Mouse (Mus musculus) MN1 (cell line): ENCODE measurements around the gene Notch2.
"Not testable (repeated sequence)": the region's sequence is repeated elsewhere in the genome, so short reads cannot be mapped to it uniquely, and the experiment has no call there.

Experiments
- DNase-seq: peaks from one replicate; pipeline ENCODE4 v3.0.0-alpha.2; 2016; ENCODE audit warnings: low spot score

Gene Notch2

DNA sequence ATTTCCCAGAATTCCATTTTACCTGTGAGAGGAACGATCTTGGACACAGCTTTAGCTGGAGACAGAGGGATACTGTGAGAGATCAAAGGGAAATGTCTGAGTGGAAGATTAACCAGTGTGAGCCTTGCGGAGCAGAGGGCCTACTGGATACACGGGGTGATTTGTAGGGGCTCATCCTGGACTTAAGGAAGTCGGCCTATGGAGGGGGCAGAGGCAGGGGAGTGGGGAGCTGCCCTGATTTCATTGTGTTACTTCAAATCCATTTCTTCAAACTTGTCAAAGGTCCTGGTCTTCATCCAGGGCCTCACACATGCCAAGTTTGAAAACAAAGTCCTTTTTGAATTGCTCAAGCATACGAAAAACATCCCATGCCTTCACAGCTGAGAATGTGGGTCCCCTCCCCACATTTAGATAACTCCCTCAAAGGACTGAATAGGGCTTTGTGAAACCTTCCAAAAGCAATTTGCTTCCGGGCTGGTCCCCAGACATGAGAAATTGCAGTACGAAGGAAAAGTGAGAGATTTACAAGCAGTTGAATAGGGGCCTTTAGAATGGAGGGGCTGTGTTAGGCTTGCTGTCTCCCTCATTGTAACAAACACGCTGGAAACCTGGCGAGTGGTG is 91.6 kb downstream of the Notch2 start:
- no peak for DNase-seq

DNA sequence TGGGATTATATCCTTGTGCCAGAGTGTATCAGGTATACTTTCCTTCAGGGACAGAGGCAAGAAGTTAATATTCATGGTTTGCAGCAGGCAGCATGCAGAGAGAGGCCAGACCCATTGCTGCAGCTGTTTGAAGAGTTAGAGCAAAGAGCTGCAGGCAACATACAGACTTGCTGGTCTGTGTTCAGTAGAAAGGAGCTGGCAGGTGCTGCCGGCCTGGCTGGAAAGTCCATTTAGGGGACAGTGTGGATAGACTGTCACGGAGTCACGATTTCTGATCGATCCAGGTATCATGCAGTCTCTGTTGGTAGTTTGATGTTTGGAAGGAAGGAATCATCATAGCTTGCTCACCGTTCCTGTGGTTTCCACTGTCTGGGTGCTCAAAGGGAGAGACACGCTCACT is 92.2 kb downstream of the Notch2 start:
- DNase-seq = no peak

DNA sequence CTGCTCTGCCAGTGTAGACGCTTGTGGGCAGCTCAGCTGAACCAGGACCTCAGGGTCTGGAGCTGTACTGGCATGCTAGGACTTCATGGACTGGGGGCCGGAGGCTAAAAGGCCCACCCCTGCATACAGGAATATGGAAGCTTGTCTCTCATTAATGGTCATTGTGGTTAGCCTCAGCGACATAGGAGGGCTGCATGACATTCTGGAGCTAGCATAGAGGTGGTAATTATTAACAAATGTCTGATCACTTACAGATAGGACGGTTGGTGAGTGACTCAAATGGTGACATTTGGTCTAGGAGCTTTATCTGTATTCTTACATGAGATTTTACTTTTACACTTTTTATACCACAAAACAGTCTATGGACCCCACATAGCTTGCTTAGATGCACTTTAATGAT is 92.8 kb downstream of the Notch2 start:
- DNase-seq = no peak

DNA sequence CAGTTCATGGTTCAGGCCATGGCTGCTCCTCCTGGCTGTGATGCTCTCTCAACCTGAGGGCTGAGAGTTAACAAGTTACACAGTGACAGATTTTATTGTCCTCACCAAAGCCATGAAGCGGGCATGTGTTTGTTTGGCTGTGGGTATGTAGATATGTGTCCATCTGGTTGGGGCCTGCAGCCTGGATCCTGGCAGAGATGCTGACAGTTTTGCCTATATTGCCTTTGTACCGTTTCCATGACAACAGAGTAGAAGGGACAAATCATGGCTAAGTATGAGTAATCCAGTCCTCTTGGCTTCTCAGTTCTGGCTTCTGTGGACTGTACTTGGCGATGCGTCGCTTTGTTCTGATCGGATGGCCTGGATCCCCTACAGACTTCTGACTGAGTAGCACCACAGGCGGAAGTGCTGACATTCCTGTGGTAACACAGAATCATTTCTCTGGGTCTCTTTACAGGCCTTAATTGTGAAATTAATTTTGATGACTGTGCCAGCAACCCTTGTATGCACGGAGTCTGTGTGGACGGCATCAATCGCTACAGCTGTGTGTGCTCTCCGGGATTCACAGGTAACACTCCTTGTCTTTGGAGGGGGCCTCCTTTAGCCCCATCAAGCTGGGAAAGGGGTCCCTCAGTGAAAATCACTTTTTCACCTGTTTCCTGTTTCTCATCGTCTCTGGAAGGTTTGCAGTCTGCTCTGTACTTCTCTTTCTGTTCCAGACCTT is 93.4 kb downstream of the Notch2 start:
- DNase-seq = peak; percentile 66

DNA sequence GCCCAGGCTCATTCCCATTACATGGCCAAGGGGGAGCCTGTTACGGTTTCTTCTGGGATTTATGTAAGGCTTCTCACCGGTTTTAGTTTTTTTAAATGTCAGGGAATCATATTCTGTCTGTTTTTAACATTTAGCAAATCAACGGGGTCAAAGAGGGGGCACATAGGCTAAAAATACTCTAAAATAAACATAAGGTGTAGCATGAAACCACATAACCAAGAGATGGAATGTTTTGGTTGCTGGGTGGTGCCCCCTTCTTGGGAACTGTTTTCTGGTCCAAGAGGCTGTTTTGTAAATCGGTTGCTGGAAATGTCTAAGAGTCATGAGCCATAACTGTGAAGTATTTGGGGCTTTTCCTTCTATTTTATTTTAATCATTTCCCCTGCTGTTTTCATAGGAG is 95.1 kb downstream of the Notch2 start:
- DNase-seq = no peak

DNA sequence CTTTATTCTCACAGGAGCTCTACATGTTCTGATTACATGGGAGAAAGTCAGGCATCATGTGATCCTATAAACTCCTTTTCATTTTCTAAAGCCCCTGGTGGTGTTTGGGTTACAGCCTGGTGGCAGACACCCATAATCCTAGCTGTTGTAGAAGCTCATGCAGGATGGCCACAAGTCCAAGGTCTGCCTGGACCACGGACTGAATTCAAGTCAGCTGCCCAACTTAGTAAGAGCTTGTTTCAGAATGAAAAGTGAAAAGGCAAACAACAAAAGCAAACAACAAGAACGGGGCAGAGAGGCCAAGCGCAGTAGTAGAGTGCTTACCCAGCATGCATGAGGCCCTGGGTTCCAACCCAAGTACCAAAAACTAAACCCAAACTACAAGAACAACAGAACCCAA is 95.5 kb downstream of the Notch2 start:
- DNase-seq = no peak

DNA sequence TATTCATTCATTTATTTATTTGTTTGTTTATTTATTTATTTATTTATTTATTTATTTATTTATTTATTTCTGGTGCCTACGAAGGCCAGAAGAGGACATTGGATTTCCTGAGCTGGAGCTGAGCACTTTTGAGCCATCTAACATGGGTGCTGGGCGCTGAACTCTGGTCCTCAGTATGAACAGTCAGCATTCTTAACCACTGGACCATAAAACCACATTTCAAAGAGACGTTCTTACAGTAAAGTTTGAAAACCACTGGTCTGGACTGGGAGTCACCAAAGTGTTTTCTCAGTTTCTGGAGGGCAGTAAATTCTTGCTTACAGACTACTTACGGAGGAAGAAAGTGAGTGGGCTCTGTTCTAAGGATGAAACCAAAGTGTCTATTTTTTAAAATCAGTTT is 97.3 kb downstream of the Notch2 start:
- no peak for DNase-seq

DNA sequence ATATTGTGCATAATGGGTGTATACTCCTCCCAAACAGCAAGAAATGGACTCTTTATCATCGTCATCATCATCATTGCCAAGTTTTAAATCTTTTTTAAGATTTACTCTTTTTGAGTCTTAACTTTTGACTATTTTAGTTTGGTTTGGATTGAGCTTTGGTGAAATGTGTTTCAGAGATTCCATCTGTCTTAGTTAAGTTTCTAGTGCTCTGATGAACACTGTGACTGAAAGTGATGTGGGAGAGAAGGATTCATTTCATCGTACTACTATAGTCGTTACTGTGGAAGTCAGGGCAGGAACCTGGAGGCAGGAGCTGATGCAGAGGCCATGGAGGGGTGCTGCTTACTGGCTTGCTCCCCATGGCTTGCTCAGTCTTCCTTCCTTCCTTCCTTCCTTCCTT is 104.9 kb downstream of the Notch2 start:
- DNase-seq = no peak

DNA sequence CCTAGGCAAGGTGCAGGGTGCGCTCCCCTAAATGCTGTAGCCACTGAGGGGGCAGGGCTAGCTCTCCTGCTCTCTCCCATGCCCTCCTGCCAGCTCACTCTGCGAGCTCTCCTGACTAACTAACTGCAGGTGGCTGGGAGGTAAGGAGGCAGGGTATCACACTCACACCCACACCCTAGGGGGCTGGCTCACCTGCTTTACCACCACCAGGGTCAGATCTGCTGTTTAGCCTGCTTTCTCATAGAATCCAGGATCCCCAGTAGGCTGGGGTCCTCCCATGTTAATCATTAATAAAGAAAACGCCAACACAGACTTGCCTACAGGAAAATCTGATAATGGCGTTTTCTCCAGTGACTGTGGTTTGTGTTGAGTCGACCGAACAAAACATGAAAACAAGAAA is 106.0 kb downstream of the Notch2 start:
- DNase-seq = no peak

DNA sequence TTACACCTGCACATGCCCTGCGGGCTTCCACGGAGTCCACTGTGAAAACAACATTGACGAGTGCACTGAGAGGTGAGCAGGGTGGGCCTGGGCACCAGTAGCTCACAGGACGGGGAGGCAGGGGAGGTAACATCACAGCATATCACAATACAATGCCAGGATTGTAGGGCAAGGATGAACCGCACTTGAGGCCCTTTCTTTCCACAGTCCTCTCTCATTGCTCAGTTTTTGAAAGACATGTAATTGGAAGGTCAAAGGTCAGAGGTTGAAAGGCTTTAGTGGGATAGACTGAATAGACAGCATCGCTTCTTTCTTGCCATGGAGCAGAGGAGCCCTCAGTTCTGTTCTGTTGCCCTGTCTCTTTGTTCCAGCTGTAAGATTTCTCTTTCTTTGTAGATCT is 107.6 kb downstream of the Notch2 start:
- DNase-seq = no peak

DNA sequence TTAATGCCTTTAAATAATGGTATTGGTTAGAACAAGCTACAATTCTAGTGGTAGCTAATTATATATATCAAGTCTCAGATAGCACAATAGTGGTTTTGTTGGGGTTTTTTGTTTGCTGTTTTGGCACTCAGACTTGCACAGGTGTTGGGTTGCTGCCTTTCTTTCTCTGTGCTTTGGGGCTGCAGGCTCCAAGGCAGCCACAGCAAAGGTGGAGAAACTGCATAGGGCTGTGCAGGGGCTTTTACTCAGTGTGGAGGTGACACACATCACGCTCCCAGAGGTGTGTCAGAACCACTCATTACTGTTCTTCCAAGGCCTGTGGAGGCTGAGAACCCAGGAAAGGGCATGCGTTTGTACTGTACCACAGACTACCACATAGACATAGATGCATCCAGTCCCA is 114.4 kb downstream of the Notch2 start:
- DNase-seq = no peak

DNA sequence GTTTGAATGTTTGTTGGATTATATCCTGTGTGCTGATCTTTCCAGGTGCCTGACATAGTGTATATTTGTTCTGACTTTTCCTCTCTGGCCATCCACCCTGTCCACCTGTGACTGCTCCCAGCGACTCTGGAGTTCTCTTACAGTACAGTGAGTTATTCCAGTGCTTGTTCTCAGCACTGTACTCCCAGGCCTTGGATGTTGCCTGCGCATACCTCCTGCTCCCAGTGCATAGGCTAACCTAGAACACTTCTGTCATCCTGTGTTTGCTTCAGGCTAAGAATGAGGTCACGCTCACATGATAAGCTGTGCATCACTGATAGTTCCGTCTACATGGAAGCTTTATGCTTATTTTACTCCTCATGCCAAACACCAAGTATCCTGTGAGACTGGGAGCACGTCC is 115.4 kb downstream of the Notch2 start:
- DNase-seq = no peak

DNA sequence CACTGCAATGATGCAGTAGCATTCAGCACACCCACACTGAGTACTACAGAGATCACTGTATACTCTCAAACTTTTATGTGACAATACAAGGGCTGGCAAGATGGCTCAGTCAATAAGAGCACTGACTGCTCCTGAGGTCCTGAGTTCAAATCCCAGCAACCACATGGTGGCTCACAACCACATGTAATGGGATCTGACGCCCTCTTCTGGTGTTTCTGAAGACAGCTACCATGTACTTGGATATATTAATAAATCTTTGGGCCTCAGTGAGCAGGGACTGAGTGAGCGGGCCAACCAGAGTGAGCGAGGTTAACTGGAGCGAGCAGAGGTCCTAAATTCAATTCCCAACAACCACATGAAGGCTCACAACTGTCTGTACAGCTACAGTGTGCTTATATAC is 118.8 kb downstream of the Notch2 start:
- not testable (repeated sequence) for DNase-seq

DNA sequence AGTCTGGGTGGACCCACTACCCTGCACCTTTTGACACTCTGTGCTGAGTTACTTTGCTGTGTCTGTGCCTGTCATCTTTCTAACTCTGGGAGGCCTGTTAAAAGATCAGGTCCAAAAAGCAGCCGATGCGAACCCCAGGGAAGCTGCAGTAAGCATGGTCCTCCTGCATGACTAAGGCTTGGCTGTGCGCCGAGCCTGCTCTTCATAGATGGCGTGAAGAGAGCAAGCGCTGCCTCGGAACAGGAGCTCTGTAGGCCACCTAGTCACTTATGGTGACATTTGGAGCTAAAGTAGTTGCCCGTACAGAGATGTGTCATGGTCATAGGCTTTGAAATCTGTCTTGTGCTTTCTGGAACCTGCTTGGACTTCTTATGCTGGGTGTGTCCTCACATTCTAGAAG is 119.3 kb downstream of the Notch2 start:
- DNase-seq = no peak

DNA sequence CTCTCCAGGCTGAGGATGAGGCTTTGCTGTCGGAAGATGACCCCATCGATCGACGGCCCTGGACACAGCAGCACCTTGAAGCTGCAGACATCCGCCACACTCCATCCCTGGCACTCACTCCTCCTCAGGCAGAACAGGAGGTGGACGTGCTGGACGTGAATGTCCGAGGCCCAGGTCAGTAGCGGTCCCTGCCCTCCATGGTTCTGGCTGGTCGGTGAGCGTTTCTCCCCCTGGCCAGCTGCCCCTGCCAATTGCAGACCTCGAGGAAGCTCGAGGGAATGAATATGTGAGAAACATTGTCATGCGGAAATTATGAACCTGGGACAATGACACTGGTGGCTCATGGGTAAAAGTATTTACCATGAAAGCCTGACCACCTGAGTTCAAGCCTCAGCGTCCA is 128.1 kb downstream of the Notch2 start:
- DNase-seq = no peak

DNA sequence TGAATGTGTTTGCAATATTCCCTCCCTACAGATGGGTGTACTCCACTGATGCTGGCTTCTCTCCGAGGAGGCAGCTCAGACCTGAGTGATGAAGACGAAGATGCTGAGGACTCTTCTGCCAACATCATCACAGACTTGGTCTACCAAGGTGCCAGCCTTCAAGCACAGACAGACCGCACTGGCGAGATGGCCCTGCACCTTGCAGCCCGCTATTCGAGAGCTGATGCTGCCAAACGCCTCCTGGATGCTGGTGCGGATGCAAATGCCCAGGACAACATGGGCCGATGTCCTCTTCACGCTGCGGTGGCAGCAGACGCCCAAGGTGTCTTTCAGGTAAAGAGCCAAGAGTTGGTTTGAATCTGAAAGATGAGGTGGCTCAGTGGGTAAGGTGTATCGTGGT is 129.5 kb downstream of the Notch2 start:
- no peak for DNase-seq

DNA sequence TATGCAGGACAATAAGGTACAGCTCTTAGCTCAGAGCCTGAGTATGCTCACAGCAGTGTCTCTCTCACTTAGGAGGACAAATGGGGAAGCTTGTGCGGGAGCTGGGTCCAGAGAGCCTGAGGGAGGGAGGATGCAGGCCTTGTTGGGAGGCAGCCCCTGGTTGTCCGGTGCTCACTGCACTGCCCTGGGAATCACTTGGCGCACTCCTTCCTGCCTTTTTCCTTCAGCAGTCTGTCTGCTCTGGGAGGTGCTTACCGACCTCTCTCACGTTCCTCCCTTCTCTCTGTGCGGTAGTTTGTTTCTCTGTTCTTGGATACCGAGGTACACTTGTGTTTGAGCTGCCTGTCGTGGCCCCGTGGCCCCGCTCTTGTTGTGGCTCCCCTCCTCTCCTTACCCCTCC is 131.9 kb downstream of the Notch2 start:
- DNase-seq = no peak

DNA sequence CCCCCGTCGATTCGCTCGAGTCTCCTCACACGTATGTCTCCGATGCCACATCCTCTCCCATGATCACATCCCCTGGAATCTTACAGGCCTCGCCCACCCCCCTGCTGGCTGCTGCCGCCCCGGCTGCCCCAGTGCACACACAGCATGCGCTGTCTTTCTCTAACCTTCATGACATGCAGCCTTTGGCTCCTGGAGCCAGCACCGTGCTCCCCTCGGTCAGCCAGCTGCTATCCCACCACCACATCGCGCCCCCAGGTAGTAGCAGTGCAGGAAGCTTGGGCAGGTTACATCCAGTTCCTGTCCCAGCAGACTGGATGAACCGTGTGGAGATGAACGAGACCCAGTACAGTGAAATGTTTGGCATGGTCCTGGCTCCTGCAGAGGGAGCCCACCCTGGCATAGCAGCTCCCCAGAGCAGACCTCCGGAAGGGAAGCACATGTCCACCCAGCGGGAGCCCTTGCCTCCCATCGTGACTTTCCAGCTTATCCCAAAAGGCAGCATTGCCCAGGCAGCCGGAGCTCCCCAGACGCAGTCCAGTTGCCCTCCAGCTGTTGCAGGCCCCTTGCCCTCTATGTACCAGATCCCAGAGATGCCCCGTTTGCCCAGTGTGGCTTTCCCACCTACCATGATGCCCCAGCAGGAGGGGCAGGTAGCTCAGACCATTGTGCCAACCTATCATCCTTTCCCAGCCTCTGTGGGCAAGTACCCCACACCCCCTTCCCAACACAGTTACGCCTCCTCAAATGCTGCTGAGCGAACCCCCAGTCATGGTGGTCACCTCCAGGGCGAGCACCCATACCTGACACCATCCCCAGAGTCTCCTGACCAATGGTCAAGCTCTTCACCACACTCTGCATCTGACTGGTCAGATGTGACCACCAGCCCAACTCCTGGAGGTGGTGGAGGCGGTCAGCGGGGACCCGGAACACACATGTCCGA is 133.4 kb downstream of the Notch2 start:
- DNase-seq = no peak

DNA sequence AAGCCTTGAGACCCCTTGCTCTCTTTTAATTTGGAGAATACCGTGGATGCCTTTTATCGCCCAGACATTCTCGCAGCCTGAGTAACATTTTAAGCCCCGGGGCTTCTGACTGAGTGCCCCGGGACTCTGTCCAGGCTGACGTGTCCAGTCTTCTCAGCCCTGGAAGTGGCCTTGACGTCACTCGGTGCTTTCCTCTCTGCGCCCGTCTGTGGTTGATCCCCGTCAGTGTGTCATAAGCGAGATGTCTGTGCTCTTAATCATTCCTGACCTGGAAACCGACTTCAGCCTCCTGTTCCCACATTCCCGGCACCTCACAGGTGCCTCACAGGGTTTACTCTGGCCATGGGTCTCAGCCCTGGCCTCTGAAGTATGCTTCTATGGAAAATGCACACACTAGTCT is 134.4 kb downstream of the Notch2 start:
- no peak for DNase-seq

DNA sequence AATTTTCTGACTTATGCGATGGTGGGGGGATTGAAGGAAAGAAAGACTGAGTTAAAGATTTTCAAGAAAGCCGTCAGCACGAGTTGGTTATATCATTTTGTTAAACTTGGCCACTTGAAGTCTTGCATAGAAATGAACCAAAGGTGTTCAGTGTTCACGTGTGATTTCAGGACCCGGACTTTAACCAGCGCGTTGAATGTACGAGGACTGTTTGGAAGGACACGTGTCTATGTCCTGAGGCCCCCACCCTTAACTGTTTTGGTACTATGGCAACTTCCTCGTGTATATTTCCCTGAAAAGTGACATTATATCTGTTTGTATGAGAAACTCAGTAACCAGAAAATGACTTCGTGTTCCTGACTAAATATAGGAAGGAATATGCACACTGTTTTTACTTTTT is 136.6 kb downstream of the Notch2 start:
- no peak for DNase-seq

DNA sequence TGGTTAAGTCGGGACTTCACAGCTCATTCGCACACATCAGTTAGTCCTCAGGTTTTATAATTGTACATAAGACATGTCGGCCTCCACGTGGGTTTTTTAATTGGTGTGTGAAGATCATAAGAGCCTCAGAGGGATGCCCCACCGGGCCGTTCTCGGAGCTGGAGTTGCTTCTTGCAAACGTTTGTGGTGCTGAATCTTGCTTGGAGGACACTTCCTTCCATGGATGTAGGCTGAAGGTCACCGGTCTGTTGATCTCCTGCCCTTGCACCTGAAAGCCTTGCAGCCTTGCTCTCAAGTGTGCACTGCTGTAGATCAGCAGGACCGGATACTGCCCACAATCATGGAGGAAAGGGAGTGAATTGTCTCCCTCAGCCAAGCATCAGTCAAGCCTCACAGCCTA is 137.7 kb downstream of the Notch2 start:
- no peak for DNase-seq

DNA sequence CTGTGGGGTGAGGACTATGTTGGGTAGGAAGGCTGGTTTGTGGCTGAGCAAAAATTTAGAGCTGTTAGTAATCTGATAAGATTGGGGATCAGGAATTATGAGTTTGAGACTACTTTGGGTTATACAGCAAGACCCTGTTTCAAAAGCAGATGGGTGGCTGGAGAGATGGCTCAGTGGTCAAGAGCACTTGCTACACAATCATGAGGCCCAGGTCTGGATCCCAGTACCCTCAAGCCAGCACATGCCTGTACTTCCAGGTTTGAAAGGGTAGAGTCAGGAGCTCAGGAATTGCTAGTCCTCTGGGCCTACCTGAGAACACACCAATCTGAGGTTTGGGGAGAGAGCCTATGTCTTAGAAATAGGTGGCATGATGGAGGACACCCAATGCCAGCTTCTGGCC is 140.1 kb downstream of the Notch2 start:
- DNase-seq = no peak

DNA sequence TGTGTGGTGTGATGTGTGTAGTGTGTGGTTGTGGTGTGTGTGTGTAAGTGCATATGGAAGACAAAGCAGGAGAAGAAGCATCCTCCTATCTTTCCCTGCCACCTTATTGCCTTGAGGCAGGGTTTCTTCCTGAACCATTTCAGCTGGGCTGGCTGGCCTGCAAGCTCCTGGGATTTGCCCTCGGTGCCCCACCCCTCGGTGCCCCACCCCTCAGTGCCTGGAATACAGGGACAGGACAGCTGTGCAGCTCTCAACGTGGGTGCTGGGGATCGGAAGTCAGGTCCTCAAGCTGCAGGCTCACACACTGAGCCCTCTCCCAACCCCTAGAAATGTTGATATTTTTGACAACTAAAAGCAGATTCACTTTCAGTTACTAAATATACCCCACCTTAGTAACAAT is 142.8 kb downstream of the Notch2 start:
- DNase-seq = no peak
